Mouse (Mus musculus): ENCODE results near the gene Gm7075. TPM values are rescaled to one million over a fixed set of nuclear protein-coding genes. Genes with fewer than 3 reads are reported as not detected.
"Not testable (repeated sequence)": the region's sequence is repeated elsewhere in the genome, so short reads cannot be mapped to it uniquely, and the experiment has no call there.

The Gm7075 gene
- polyA plus RNA-seq, 1 experiment from 2014 or later: not detected

DNA sequence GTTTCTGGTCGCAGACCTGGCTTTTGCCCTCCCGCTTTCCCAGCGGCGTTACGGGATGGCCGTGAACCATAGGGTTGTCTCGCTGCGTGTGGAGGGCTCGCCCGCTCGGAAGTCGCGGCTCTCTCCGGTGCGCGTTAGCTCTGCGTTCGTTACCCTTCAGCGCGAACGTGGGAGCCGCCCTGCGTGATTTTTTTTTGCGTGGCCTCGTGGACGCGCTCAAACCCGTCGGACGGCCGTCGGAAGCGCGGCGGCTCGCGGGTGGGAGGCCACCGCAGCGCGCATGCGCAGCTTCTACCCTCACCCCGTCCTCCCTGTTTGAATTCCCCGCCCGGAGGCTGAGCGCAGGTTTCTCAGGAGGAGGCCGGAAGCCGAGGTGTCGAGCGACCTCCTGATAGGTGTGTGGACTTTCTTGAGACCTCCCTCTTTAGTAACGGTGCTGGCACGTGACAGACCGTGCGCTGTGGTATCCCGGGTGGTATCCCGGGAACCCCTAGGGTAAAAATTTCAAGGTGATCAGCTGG is 8.3 kb upstream of the Gm7075 start, which contains the start of gene Ctnna3:
Ctnna3 (plus strand) TSS at position 314 of the 521 bp plus-strand sequence.
- Histone ChIP-seq H3K36me3 (replicated peaks) (no peaks in the 10 kb centered on the region), H3K27me3 (replicated peaks; ENCODE audit: low read depth, poor library complexity, severe bottlenecking) (no peaks in the 10 kb centered on the region), H3K9me3 (no peaks in the 10 kb centered on the region), H3K27ac (replicated peaks) (peak within 1 kb of the TSS; percentile 93), H3K4me3 (peak within 1 kb of the TSS; percentile 78), H3K4me1 (peaks cover 13% of the 10 kb centered on the region)
- peak; percentile 95 for DNase-seq (ENCODE audit: low spot score)
- under 1% methylated on average over 55 of the region's 55 CpGs for WGBS

DNA sequence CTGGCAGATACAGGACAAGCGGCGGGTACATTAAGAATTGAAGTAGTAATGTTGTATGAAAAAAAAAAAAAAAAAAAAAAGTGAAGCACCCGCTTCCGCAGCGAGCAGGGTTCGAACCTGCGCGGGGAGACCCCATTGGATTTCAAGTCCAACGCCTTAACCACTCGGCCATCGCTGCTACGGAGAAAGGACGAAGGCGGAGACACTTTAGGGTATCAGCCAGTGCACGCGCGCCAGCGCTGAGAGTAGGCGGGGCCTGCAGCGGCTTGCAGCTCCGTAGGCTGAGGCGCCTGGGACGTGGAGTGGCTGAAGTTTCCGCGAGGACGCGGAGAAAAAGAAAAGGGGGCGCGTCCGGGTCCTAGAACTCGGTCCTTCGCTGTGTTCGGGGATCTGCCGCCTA is 7.8 kb upstream of the Gm7075 start:
- no peaks in the 10 kb centered on the region for H3K36me3 ChIP-seq (replicated peaks)
- peak overlapping the region; percentile 93 for H3K27ac ChIP-seq (replicated peaks)
- H3K4me1 ChIP-seq: peaks cover 13% of the 10 kb centered on the region
- H3K9me3 ChIP-seq: no peaks in the 10 kb centered on the region
- peak; percentile 98 for DNase-seq (ENCODE audit: low spot score)
- no peaks in the 10 kb centered on the region for H3K27me3 ChIP-seq (replicated peaks; ENCODE audit: low read depth, poor library complexity, severe bottlenecking)
- H3K4me3 ChIP-seq: peak overlapping the region; percentile 78
- under 1% methylated on average over 34 of the region's 34 CpGs for WGBS

DNA sequence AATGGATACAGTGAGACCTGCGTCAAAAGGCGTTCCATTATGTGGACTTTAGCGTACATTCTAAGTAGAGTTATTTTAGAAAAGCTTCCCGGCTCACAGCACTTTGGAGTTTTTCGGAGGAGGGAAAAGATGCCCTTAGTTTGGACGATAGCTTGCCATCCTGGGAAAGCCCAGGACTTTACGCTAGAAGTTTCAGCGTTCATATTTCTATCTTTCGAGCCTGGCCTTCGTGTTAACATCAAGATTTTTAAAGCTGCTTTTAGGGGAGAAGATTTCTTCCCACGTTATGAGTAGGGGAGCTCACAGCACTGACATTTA is 7.4 kb upstream of the Gm7075 start:
- H3K36me3 ChIP-seq (replicated peaks): no peaks in the 10 kb centered on the region
- DNase-seq (ENCODE audit: low spot score): no peak
- H3K9me3 ChIP-seq: no peaks in the 10 kb centered on the region
- peak overlapping the region; percentile 66 for H3K27ac ChIP-seq (replicated peaks)
- WGBS: 5% methylated on average over 11 of the region's 11 CpGs
- H3K27me3 ChIP-seq (replicated peaks; ENCODE audit: low read depth, poor library complexity, severe bottlenecking): no peaks in the 10 kb centered on the region
- H3K4me1 ChIP-seq: peaks cover 13% of the 10 kb centered on the region
- H3K4me3 ChIP-seq: peak overlapping the region; percentile 78

DNA sequence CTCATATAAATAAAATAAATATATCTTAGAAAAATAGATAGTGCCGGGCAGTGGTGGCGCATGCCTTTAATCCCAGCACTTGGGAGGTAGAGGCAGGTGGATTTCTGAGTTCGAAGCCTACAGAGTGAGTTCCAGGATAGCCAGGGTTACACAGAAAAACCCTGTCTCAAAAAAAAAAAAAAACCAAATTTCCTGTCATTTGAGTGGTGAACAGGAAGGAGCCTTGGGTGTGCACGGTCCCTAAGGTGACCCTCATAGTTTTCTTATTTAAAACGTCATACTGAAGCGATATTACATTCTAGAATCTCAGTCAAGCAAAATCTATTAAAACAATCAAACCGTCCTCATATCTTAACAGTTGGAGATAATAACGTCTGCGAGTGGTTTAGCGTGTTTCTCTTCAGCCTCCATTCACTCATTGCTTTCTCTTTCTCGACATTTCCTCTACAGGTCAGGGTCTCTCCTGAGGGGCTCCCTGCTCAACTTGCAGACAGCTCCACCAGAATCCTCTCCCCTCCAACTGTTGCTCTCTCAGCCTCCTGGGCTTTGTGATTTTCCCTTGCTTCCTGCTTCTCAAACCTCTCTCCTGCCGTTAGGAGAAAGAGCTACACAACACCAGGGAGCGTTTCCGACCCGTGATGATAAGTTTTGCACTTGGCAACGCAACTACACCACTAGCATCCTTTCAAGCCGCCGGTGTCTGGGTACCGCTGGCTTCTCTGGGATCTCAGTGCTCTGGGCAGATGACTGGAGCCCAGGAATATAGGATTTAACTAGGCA is 6.8 kb upstream of the Gm7075 start:
- Histone ChIP-seq H3K27ac (replicated peaks) (peak overlapping the region; percentile 66), H3K9me3 (no peaks in the 10 kb centered on the region), H3K27me3 (replicated peaks; ENCODE audit: low read depth, poor library complexity, severe bottlenecking) (no peaks in the 10 kb centered on the region), H3K36me3 (replicated peaks) (no peaks in the 10 kb centered on the region), H3K4me1 (peaks cover 13% of the 10 kb centered on the region), H3K4me3 (peak overlapping the region; percentile 78)
- DNase-seq (ENCODE audit: low spot score): peak; percentile 56
- 26% methylated on average over 19 of the region's 19 CpGs for WGBS

DNA sequence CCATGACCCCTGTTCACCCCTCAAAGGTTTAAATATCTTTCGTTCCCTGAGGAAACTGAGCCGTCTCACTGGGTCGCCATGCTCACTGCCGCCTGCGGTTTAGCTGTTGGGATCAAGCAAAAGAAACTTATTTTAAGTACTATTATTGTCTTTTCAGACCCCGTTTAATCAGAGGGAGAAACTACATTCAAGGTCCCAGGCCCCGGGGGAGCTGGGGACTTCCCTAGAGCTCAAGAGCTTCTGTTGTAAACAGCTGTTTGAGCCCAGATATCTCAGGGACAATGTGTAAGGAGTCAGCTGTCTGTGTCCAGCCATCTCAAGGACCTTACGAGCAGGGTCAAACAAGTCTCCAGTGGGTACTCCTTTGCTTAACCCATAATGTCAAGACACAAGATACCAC is 5.6 kb upstream of the Gm7075 start:
- DNase-seq (ENCODE audit: low spot score): no peak
- H3K4me3 ChIP-seq: no peak overlapping the region
- 72% methylated on average over 8 of the region's 8 CpGs for WGBS

DNA sequence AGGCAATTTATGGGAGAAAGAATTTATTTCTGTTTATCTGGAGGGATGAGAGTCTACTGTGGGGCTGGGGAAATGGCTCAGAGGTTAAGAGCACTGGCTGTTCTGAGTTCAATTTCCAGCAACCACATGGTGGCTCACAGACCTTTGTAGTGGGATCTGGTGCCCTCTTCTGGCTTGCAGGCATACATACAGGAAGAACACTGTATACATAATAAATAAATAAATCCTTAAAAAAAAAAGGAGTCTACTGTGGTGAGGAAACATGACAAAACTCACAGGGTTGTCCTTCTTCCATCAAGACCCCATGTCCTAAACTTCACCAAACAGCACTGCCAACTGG is 2.9 kb upstream of the Gm7075 start:
- Histone ChIP-seq H3K27me3 (replicated peaks; ENCODE audit: low read depth, poor library complexity, severe bottlenecking) (no peaks in the 10 kb centered on the region), H3K4me3 (no peak overlapping the region), H3K36me3 (replicated peaks) (no peaks in the 10 kb centered on the region), H3K9me3 (no peaks in the 10 kb centered on the region), H3K4me1 (peaks cover 13% of the 10 kb centered on the region), H3K27ac (replicated peaks) (no peak overlapping the region)
- no peak for DNase-seq (ENCODE audit: low spot score)

More for the DNA sequence above, 5.6 kb upstream of the Gm7075 start:
- Histone ChIP-seq H3K27ac (replicated peaks) (no peak overlapping the region), H3K27me3 (replicated peaks; ENCODE audit: low read depth, poor library complexity, severe bottlenecking) (no peaks in the 10 kb centered on the region), H3K36me3 (replicated peaks) (no peaks in the 10 kb centered on the region), H3K4me1 (peaks cover 13% of the 10 kb centered on the region), H3K9me3 (no peaks in the 10 kb centered on the region)

DNA sequence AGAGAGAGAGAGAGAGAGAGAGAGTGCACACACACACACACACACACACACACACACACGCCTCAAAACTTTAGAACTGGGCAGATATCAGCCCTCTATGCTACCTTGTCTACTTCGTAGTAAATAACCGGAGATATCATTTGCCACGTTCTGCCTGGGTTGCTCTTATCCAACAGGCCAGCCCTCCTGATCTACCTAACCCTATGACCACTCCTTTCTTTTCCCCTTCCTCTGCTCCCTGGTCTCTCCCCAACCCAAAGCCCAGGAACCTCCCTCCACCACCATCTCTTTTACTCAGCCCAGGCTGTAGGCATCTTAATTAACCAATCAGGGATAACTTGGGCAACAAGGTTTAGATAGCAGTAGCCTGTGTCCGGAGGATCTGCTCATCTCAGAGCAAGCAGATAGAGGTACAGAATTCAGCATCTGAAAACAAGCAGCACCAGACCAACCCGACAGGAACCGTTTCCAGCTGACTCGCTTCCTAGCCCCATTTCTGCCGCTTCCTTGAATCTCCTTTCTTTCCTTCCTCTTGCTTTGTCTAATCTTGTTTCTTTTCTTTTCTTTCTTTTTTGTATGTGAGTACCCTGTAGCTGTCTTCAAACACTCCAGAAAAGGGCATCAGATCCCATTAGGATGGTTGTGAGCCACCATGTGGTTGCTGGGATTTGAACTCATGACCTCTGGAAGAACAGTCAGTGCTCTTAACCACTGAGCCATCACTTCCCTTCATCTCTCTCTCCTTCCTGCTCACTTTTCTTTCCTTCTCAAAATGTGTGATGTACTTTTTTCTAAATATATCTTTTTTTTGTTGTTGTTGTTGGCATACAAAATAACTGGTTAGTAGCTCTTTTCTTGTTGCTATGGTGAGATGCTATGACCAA is 2.2 kb upstream of the Gm7075 start:
- Histone ChIP-seq H3K4me1 (peaks cover 13% of the 10 kb centered on the region), H3K27ac (replicated peaks) (no peak overlapping the region), H3K9me3 (no peaks in the 10 kb centered on the region), H3K4me3 (no peak overlapping the region), H3K27me3 (replicated peaks; ENCODE audit: low read depth, poor library complexity, severe bottlenecking) (no peaks in the 10 kb centered on the region), H3K36me3 (replicated peaks) (no peaks in the 10 kb centered on the region)
- DNase-seq (ENCODE audit: low spot score): no peak
- WGBS: 90% methylated on average over 9 of the region's 9 CpGs

DNA sequence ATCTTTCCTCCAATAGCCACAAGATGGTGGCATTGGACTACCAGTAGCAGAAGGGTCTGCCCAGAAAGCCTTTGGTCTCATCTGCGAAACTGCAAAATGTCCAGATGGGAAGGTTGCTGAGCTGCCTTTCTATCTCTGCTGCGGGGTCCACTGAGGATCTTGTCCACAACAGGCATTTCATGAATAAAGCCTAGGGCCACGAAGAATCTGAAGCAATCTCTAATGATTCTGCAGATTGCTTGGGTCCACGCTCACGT is 1.1 kb upstream of the Gm7075 start:
- Histone ChIP-seq H3K4me3 (no peak overlapping the region), H3K27ac (replicated peaks) (no peak overlapping the region), H3K9me3 (no peaks in the 10 kb centered on the region), H3K4me1 (peaks cover 7% of the 10 kb centered on the region), H3K27me3 (replicated peaks; ENCODE audit: low read depth, poor library complexity, severe bottlenecking) (no peaks in the 10 kb centered on the region), H3K36me3 (replicated peaks) (no peaks in the 10 kb centered on the region)
- WGBS: 89% methylated on average over 5 of the region's 5 CpGs
- DNase-seq (ENCODE audit: low spot score): no peak

DNA sequence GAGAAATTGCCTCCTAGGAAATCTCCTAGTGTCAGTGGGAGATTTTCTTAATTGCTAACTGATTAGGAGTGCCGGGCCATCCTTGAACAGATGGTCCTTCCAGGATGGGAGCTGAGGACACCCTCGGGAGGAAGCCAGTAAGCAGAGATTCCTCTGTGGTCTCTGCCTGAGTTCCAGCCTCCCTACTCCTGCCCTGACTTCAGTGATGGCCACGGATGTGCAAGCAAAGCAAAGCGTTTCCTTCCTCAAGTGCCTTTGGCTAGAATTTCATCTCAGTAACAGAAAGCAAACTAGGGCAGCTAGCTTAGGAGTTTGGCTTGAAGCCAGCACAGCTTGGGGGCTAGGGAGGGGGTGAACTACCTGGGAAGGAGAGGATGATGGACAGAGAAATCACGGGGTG is 4.5 kb downstream of the Gm7075 start:
- Histone ChIP-seq H3K27ac (replicated peaks) (no peak overlapping the region), H3K9me3 (no peaks in the 10 kb centered on the region), H3K27me3 (replicated peaks; ENCODE audit: low read depth, poor library complexity, severe bottlenecking) (no peaks in the 10 kb centered on the region), H3K36me3 (replicated peaks) (no peaks in the 10 kb centered on the region), H3K4me1 (no peaks in the 10 kb centered on the region), H3K4me3 (no peak overlapping the region)
- DNase-seq (ENCODE audit: low spot score): no peak
- WGBS: 63% methylated on average over 5 of the region's 5 CpGs

DNA sequence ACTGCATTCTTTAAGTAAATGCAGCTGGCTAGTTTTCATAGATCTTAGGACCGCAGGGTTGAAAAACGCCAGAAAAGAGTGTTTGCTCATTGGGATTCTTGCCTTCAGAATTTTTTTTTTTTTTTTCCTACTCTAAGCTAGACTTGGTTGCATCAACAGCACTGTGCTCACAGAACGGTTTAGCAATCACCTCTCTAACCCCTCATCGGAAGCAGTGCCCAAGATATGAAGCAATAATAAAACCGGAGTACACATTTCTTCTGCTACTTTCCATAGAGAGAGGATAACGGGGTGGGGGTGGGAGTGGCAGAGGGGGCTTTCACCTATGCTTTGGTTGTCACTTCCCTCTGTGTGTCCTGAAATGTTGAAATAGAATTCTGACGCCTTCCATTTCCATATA is 5.7 kb downstream of the Gm7075 start:
- Histone ChIP-seq H3K9me3 (no peaks in the 10 kb centered on the region), H3K27ac (replicated peaks) (no peak overlapping the region), H3K4me3 (no peak overlapping the region), H3K4me1 (no peaks in the 10 kb centered on the region), H3K36me3 (replicated peaks) (no peaks in the 10 kb centered on the region), H3K27me3 (replicated peaks; ENCODE audit: low read depth, poor library complexity, severe bottlenecking) (no peaks in the 10 kb centered on the region)
- no peak for DNase-seq (ENCODE audit: low spot score)
- WGBS: 62% methylated on average over 7 of the region's 7 CpGs

DNA sequence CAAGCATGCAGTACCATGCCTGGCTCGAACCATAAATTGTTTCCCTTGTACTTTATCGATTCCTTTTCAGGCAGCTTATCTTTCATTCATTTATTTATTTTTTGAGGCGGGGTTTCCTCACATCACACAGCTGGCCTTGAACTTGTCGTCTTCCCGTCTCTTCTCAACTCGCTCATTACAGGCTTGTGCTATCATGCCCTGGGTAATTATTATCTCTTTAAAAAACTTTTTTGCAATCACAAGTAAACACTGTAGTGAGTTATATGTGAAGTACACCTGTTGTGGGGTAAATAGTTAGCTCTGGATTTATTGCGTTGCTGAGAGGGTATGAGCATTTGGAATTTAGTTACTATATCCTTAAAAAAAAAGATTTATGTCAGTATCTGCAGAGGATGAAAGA is 6.3 kb downstream of the Gm7075 start:
- H3K9me3 ChIP-seq: no peaks in the 10 kb centered on the region
- H3K4me1 ChIP-seq: no peaks in the 10 kb centered on the region
- DNase-seq (ENCODE audit: low spot score): no peak
- 85% methylated on average over 7 of the region's 7 CpGs for WGBS
- H3K4me3 ChIP-seq: no peak overlapping the region
- H3K27me3 ChIP-seq (replicated peaks; ENCODE audit: low read depth, poor library complexity, severe bottlenecking): no peaks in the 10 kb centered on the region
- H3K36me3 ChIP-seq (replicated peaks): no peaks in the 10 kb centered on the region
- H3K27ac ChIP-seq (replicated peaks): no peak overlapping the region

DNA sequence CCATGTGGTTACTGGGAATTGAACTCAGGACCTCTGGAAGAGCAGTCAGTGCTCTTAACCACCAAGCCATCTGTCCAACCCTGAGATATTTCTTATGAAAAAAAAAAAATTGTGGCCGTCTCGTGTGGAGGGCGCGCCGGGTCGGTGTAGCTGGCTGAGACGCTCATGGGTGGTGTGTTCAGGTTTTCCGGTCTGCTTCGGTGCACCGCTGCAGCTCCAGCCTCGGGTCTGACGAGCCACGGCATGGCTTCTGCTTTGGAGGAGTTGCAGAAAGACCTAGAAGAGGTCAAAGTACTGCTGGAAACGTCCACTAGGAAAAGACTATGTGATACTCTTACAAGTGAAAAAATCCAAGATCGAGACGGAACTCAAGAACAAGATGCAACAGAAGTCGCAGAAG is 8.8 kb downstream of the Gm7075 start:
- no peaks in the 10 kb centered on the region for H3K9me3 ChIP-seq
- no peak overlapping the region for H3K27ac ChIP-seq (replicated peaks)
- WGBS: 88% methylated on average over 17 of the region's 17 CpGs
- H3K27me3 ChIP-seq (replicated peaks; ENCODE audit: low read depth, poor library complexity, severe bottlenecking): no peaks in the 10 kb centered on the region
- H3K4me3 ChIP-seq: no peak overlapping the region
- no peaks in the 10 kb centered on the region for H3K4me1 ChIP-seq
- DNase-seq (ENCODE audit: low spot score): no peak
- H3K36me3 ChIP-seq (replicated peaks): no peaks in the 10 kb centered on the region

DNA sequence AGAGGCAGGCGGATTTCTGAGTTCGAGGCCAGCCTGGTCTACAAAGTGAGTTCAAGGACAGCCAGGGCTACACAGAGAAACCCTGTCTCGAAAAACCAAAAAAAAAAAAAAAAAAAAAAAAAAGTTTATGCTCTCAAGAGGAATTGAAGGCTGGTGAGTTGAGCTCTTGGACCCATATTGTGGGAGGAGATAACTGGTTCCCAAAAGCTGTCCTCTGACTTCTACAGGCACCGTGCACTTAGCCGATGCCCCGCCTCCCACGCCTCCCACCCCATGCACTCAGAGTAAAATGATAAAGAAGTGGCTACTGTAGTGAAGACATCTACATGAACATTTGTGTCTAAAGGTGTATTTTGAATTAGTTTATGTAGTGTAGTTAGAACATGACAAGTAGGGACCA is 9.9 kb downstream of the Gm7075 start:
- H3K27me3 ChIP-seq (replicated peaks; ENCODE audit: low read depth, poor library complexity, severe bottlenecking); H3K9me3 ChIP-seq; H3K27ac ChIP-seq (replicated peaks); DNase-seq (ENCODE audit: low spot score); H3K4me3 ChIP-seq; H3K36me3 ChIP-seq (replicated peaks); H3K4me1 ChIP-seq: not testable (repeated sequence)
- 89% methylated on average over 6 of the region's 7 CpGs for WGBS

Data from embryonic facial prominence, embryonic 10.5 days (tissue).